Mouse (Mus musculus): ENCODE results near the gene Zfp592. TPM values are rescaled to one million over a fixed set of nuclear protein-coding genes. Genes with fewer than 3 reads are reported as not detected.

Zfp592 gene
- total RNA-seq, 2 experiments from 2014 or later: 17.3 to 22.6 TPM

DNA sequence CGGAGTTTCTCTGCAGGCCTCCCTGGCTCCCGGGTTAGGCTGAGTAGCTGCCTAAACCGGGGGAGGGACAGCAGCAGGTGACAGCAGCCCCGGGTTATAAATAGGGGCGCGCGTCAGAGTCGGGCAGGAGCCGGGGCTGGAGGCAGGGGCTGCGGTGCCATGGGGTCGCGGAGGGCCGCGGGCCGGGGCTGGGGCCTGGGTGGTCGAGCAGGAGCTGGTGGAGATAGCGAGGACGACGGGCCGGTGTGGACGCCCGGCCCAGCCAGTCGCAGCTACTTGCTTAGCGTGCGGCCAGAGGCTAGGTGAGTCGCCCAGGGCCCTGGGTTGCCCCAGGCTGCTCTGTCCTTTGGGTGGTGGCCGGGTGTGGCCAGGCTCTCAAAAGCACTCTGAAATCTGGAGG is 64.0 kb downstream of the Zfp592 start, which contains the start of gene Alpk3:
Gene Alpk3 (plus strand): TSS at position 130 of the 400 bp plus-strand sequence.
- no peak for ATAC-seq (replicated peaks; ENCODE audit: poor library complexity)

- ATAC-seq (replicated peaks; ENCODE audit: poor library complexity): peak; percentile 62
Measured at GRCm38 (mm10) chr7:81057901-81058711, 64.6 kb downstream of the Zfp592 start.

DNA sequence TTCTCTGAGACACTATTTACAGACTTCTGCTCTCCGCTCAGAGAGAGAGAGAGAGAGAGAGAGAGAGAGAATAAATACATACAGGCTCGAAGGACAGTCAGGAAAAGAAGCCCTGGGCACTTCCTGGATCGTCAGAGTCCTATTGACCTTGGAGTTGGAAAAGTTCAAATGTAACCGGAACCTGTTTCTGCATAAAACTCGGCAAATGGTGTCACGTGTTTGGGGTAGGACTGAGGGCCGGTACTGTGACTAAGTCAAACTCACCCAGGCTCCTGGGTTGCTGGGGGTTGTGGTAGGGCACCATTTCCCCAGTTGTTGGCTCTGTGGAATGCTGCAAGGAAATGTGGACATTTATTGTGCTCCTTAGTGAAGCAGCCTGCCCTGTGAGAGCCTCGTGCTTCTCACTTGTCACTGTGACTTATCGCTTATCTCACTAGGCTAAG is 65.3 kb downstream of the Zfp592 start:
- ATAC-seq (replicated peaks; ENCODE audit: poor library complexity): no peak

- ATAC-seq (replicated peaks; ENCODE audit: poor library complexity): no peak
Measured at GRCm38 (mm10) chr7:81059388-81059787, 65.9 kb downstream of the Zfp592 start.

DNA sequence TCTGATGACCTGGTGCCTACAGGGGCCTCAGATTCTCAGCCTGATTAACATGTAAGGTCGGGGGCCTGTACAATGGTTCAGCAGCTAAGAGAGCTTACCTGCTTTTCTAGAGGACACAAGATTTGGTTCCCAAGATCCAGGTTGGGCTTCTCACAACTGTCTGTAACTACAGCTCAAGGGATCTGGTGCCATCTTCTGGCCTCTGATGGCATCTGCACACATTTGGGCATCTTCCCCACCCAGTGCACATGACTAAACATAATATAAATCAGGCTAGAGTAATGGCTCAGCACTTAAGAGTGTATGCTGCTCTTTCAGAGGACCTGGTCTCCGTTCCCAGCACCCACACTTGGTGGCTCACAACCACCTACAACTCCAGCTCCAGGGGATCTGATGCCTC is 67.4 kb downstream of the Zfp592 start:
- ATAC-seq (replicated peaks; ENCODE audit: poor library complexity): peak; percentile 85

DNA sequence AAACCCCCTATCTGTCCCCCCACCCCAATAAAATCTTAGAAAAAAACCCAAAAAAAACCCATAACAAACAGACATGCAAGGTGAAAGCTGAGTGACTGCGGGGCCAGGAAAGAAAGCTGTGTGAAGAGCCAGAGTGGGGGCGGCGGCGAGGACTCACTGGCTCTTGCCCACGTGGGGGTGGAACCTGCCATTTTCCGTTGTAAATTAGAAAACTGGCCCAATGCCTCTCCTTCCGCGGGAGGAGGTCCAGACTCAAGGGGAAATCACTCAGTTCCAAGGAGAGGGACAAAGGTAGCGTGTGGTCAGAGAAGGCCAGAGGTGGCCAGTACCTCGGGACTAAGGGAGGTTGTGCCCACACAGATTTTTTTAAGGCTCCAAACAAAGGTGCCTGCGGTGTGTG is 68.5 kb downstream of the Zfp592 start:
- ATAC-seq (replicated peaks; ENCODE audit: poor library complexity): no peak

DNA sequence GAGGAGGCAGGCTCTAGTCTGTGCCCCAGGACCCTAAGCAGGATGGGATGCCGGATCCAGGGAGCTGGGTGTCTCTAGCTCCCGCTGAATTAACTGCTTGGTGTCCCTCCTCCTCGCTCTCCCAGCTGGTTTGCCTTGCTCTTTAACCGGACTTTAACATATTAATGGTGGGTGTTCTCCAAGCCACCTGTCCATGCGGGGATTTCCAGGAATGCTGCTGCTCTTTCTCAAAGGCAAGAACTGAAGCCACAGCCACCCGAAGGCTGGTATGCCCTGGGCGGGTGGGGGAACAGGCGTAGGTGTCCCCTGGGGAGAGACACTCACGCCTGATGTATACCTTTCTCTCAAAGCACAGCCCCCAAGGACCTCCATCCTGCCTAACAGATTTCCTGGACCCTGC is 69.9 kb downstream of the Zfp592 start:
- ATAC-seq (replicated peaks; ENCODE audit: poor library complexity): no peak

DNA sequence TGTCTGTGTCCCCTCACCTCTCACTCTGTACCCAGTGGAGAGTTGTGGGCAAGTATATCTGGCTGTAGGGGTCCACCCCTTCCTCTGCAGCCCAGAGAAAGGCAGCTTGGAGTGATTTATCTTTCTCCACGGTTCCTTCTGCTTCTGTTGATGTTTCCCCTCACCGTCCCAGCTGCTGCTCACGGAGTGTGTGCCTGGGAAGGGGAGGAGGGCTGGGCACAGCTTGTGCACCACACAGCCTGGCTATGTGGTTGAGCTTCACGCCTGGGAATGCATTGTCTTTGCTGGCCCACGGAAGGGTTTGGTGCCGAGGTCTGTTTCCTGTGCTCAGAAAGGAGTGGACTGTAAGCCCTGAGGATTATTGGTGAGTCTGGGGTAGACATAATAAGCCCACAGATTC is 73.2 kb downstream of the Zfp592 start:
- peak; percentile 76 for ATAC-seq (replicated peaks; ENCODE audit: poor library complexity)

DNA sequence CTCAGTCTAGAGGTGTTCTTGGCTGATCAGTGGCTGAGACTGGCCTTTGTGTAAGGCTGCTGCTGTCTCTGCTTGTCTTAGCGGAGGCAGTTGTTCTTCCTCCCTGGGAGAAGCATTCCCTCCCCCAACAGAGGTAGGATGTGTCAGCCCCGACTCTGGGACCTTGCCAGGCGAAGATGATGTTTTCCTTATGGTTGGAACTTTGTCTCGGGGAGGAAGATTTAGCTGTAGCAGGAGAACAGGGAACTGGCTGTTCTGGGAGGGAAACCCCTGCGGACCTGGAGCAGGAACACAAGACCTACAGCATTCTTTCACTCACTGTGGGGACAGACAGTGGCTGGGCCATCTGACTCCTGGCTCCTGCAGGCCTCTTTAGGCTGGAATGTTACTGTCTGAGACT is 79.0 kb downstream of the Zfp592 start:
- ATAC-seq (replicated peaks; ENCODE audit: poor library complexity): no peak

GRCm38 (mm10) chr7:81073273-81073672 is 79.8 kb downstream of the Zfp592 start:
- no peak for ATAC-seq (replicated peaks; ENCODE audit: poor library complexity)

DNA sequence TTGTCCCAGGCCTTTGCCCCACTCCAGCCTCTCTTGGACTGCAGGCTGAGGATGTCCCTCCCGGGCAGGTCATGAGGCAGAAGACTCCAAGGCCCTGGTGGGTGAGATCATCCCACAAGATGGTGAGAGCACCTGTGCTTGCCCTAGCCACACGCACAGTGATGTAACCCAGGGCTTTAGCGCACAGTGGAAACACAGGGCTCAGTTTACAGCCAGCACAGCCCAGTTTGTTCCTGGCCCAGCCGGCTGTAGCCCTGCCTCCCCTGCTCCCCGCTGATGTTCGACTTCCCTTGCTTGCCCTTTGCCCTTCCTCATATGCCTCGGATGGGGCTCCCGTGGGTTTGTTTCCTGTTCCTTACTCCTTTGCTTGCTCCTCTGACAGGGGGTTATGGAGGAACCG is 81.1 kb downstream of the Zfp592 start:
- peak; percentile 73 for ATAC-seq (replicated peaks; ENCODE audit: poor library complexity)

DNA sequence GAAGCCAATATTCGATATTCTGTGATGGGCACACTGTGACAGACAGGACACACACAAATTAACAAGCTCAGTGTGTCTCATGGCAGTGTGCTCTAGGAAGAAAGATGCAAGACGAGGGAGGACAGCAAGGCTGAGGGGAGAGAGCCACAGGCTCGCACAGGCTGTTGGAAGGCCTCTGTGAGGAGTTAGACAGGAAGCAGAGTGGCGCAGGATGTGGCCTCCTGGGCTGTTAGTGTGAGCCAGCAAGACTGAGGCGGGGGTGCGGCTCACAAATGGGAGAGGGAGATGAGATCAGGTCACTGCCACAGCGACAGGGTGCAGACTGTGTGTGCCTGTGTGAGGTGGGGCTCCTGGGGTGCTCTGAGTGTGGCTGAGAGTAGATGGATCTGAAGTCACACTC is 81.8 kb downstream of the Zfp592 start:
- ATAC-seq (replicated peaks; ENCODE audit: poor library complexity): peak; percentile 63

DNA sequence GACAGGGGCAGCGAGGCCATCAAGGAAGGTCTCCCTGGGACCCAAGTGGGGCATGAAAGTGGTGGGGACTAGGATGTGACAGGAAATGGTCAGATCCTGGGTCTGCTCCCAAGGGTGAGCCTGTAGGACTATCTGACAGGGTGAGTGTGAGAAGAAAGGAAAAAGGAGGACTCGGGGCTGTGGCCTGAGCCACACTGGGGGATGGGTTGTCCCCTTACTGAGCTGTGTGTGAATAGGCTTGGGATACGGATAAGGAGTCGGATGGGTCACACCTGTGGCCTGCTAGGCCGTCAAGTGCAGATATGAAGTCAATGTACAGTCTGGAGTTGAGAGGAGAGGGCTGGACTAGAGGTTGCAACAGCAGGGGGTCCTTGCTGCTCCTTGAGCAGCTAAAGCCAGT is 82.3 kb downstream of the Zfp592 start:
- ATAC-seq (replicated peaks; ENCODE audit: poor library complexity): no peak

GRCm38 (mm10) chr7:81077009-81077408 is 83.5 kb downstream of the Zfp592 start:
- no peak for ATAC-seq (replicated peaks; ENCODE audit: poor library complexity)

GRCm38 (mm10) chr7:81078740-81079139 is 85.3 kb downstream of the Zfp592 start:
- ATAC-seq (replicated peaks; ENCODE audit: poor library complexity): no peak

DNA sequence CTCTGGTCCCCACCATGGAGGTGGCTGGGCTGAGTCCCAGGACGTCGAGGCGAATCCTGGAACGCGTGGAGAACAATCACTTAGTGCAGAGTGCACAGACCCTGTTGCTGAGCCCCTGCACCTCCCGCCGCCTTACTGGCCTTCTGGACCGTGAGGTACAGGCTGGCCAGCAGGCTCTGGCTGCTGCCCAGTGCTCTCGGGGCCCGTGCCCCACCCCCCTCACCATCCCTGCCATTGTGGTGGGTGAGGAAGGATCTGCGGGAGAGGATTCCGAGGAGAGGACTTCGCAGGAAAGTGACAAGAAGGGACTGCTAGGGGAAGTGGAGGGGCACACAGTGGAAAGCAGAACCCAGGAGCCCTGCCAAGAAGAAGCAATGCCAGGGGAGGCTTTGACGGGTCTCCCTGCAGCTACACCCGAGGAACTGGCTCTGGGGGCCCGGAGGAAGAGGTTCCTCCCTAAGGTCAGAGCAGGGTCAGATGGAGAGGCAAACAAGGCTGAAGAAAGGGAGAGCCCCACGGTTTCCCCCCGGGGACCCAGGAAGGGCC is 100.0 kb downstream of the Zfp592 start:
- ATAC-seq (replicated peaks; ENCODE audit: poor library complexity): peak; percentile 31; the same call in 1 of the 2 replicates

DNA sequence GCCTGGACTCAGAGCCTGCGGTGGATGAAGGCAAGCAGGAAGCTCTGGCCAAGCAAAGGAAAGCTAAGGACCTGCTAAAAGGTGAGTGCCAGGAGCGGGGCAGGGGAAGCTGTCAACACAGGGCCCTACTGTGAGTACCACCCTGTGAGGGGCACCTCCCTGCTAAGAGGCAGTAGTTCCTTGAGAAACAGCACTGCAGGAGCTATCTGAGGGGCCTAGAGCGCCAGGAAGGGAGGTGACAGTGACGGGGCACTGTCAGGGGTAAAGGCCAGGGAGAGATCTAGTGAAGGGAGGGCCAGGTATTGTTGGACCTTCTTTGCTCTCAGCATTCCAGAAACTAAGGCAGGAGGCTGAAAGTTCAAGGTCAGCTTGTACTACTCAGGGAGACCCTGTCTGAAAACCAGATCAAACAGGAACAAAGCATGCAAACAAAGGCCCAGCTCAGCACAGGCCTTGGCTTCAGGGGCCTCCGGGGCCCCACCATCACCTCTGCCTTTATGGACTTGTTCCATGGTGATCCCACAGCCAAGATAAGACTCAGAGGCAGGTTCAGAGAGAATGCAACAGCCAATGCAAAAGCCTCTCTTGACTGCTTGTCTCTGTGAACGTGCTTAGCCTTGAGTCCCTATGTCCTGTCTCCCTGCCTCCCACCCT is 100.8 kb downstream of the Zfp592 start:
- no peak for ATAC-seq (replicated peaks; ENCODE audit: poor library complexity)

Other genes starting within 250 kb of the Zfp592 start
- 90.5 and 94.3 TPM in 2 replicates for gene Iqgap1, start 167.7 kb upstream of the Zfp592 start, total RNA-seq (2015)
- gene Iqgap1, start 167.7 kb upstream of the Zfp592 start, total RNA-seq (2017): 81.0 and 113 TPM in 2 replicates
- 3.5 and 3.7 TPM in 2 replicates for gene Zscan2, start 132.8 kb upstream of the Zfp592 start, total RNA-seq (2015)
- 6.7 and 10.0 TPM in 2 replicates for gene Zscan2, start 132.8 kb upstream of the Zfp592 start, total RNA-seq (2017)
- 14.2 and 18.4 TPM in 2 replicates for gene Wdr73, start 92.4 kb upstream of the Zfp592 start, total RNA-seq (2015)
- gene Wdr73, start 92.4 kb upstream of the Zfp592 start, total RNA-seq (2017): 18.2 and 19.6 TPM in 2 replicates
- gene Nmb, start 88.6 kb upstream of the Zfp592 start, total RNA-seq (2015): 6.8 and 8.6 TPM in 2 replicates
- 0.57 and 3.1 TPM in 2 replicates for gene Nmb, start 88.6 kb upstream of the Zfp592 start, total RNA-seq (2017)
- 219 and 228 TPM in 2 replicates for gene Sec11a, start 45.9 kb upstream of the Zfp592 start, total RNA-seq (2015)
- 452 and 486 TPM in 2 replicates for gene Sec11a, start 45.9 kb upstream of the Zfp592 start, total RNA-seq (2017)
- gene Alpk3, start 63.9 kb downstream of the Zfp592 start, total RNA-seq (2015): 0.34 and 0.35 TPM in 2 replicates
- gene Alpk3, start 63.9 kb downstream of the Zfp592 start, total RNA-seq (2017): 0.67 and 0.95 TPM in 2 replicates
- not detected in 2 replicates for gene Slc28a1, start 121.1 kb downstream of the Zfp592 start, total RNA-seq (2015)
- not detected in 2 replicates for gene Slc28a1, start 121.1 kb downstream of the Zfp592 start, total RNA-seq (2017)
- 7.7 and 9.4 TPM in 2 replicates for gene Pde8a, start 219.9 kb downstream of the Zfp592 start, total RNA-seq (2015)
- 2.4 and 7.2 TPM in 2 replicates for gene Pde8a, start 219.9 kb downstream of the Zfp592 start, total RNA-seq (2017)

Measured in megakaryocyte progenitor cell, adult 5-6 weeks (primary cell).